In the genomic region with DNA sequence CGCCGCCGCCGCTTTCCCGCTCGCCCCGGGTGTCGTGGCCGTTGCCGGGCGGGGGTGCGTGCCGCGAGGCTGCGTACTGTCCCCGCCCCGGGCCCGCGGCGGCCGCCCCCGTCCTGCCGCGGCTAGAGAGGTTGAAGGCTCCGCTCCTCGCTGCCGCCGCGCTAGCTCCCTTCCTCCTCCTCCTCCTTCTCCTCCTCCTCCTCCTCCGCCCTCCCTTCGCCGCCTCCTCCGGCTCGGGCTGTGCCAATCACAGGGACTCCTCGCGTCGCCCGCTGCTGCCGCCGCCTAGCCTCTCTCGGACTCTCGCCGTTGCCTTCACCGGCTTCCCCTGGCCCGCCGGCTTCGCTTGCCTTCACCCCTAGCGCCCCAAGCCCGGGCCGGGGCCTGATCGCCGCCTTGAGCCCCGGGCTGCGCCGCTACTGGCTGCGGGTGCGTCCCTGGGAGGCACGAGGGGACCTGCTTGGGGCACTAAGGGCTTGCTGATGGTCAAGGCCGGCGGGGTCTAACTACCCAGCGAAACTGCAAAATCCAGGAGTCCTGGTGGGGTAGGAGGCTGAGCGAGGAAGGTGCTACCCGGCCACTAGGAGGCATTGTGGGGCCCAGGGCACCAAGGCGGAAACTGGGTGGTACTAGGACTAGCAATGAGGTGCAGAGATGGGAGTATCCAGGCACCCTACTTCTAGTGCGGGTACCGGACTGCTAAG, we compare ENCODE assay signal across 8 mouse cellular contexts. TPM values are rescaled to one million over a fixed set of nuclear protein-coding genes. Genes with fewer than 3 reads are reported as not detected.
DNase-seq lines count a peak whose midpoint lies in the region; ATAC-seq and TF ChIP-seq lines count a peak whose summit lies in the region.

A gene (minus strand): TSS at position 173 of the 704 bp plus-strand sequence.

- peak within 1 kb of the TSS; percentile 58; the same call in 1 of the 2 replicates for H3K27ac ChIP-seq in lung, embryonic 15.5 days
- peak within 1 kb of the TSS; percentile 75 for H3K27ac ChIP-seq in olfactory bulb, adult 2 months (ENCODE audit: insufficient read depth, low read depth, low read length)
- peak within 1 kb of the TSS; percentile 36 for H3K27ac ChIP-seq in thymus, adult 2 months (ENCODE audit: control insufficient read depth, insufficient read depth, low read length)

- ATAC-seq in frontal cortex, adult (ENCODE audit: low TSS enrichment): peak; percentile 81
- peak; percentile 54 to 71 for ATAC-seq in hematopoietic stem cell, adult 5-6 weeks (replicated peaks in 1 of 2; ENCODE audit: insufficient read depth in 1 of 2, low FRiP score in 2 of 2, low TSS enrichment in 1 of 2, low read depth in 1 of 2, poor library complexity in 2 of 2, severe bottlenecking in 2 of 2)
- ATAC-seq in lung, embryonic 15.5 days (ENCODE audit: borderline replicate concordance, extremely low read depth, low FRiP score, low TSS enrichment): peak; percentile 90

- peak within 1 kb of the TSS; percentile 93 for H3K4me2 ChIP-seq in lung, embryonic 15.5 days

- peak within 1 kb of the TSS; percentile 59 for H3K4me3 ChIP-seq in lung, embryonic 15.5 days
- peak within 1 kb of the TSS; percentile 86 for H3K4me3 ChIP-seq in olfactory bulb, adult 2 months (ENCODE audit: insufficient read depth, low read depth, low read length)
- H3K4me3 ChIP-seq in thymus, adult 2 months (ENCODE audit: control insufficient read depth, insufficient read depth, low read length): peak within 1 kb of the TSS; percentile 84

- 2% methylated on average over 31 of the region's 66 CpGs for WGBS in lung, embryonic 15.5 days
- WGBS in olfactory bulb, adult 2 months: 1% methylated on average over 65 of the region's 66 CpGs
- under 1% methylated on average over 63 of the region's 66 CpGs for WGBS in thymus, adult 2 months

- TF ChIP-seq CTCF in olfactory bulb, adult 2 months (IDR thresholded peaks at IDR 0.05; ENCODE audit: insufficient read depth, low read depth, low read length): peak; percentile 57; the same call in 1 of the 2 replicates
- peak; percentile 84 for TF ChIP-seq CTCF in thymus, adult 2 months (IDR thresholded peaks at IDR 0.05; ENCODE audit: borderline replicate concordance, control insufficient read depth, extremely low read depth, insufficient read depth, low read length, poor library complexity)

- H3K9me3 ChIP-seq in lung, embryonic 15.5 days: no peaks in the 10 kb centered on the region

- H3K9ac ChIP-seq in lung, embryonic 15.5 days: peak within 1 kb of the TSS; percentile 63

- TF ChIP-seq POLR2A in olfactory bulb, adult 2 months (IDR thresholded peaks at IDR 0.05; ENCODE audit: insufficient read depth, low read depth, low read length): 0 out of 2 replicates have a peak, but pooled peaks have one; percentile 29
- TF ChIP-seq POLR2A in thymus, adult 2 months (IDR thresholded peaks at IDR 0.05; ENCODE audit: control insufficient read depth, extremely low read depth, insufficient read depth, low read length, poor library complexity): no peak

- no peaks in the 10 kb centered on the region for H3K36me3 ChIP-seq in lung, embryonic 15.5 days
- H3K36me3 ChIP-seq in thymus, adult 2 months (ENCODE audit: control insufficient read depth, insufficient read depth, low read length): no peaks in the 10 kb centered on the region

- peak; percentile 48 for DNase-seq in ES-CJ7 (ENCODE audit: low read depth, low spot score)
- DNase-seq in cerebellum, adult 18-20 months: peak; percentile 87 to 94
- DNase-seq in layer of hippocampus, adult 9-10 months (ENCODE audit: low spot score): peak; percentile 31
- peak; percentile 82 for DNase-seq in thymus, adult 2 months

- peaks cover 12% of the 10 kb centered on the region for H3K4me1 ChIP-seq in lung, embryonic 15.5 days
- H3K4me1 ChIP-seq in olfactory bulb, adult 2 months (ENCODE audit: control insufficient read depth, insufficient read depth, low read length): peaks cover 4% of the 10 kb centered on the region; the same call in 1 of the 2 replicates
- H3K4me1 ChIP-seq in thymus, adult 2 months (replicated peaks; ENCODE audit: control insufficient read depth, insufficient read depth, low read length): peaks cover 25% of the 10 kb centered on the region

- H3K27me3 ChIP-seq in lung, embryonic 15.5 days: peaks cover 26% of the 10 kb centered on the region
- H3K27me3 ChIP-seq in thymus, adult 2 months (ENCODE audit: control insufficient read depth, insufficient read depth, low read length): no peaks in the 10 kb centered on the region

RNA-seq across cellular contexts. Expression of the gene that starts here (rescaled TPM):
- 40.3 and 44.9 TPM in 2 replicates for total RNA-seq in hematopoietic stem cell, adult 5-6 weeks (2017)
- polyA plus RNA-seq in lung, embryonic 15.5 days (2015; fragmentation: Nextera tagmentation; extraction: Ambion mirVana): 8.2 and 8.9 TPM in 2 replicates
- polyA plus RNA-seq in olfactory bulb, adult 2 months (2012; ENCODE audit: insufficient read depth, insufficient read length, low replicate concordance, missing spikeins): not detected in 2 replicates
- polyA plus RNA-seq in thymus, adult 2 months (2012; rRNA removed): 86.0 and 94.3 TPM in 2 replicates

Comparison
In these comparisons a context has a peak if more than half of its experiments do, and no peak if none do; other contexts are left out.
1. Peak in every context shown above with its lines: DNase-seq, ATAC-seq, H3K4me3 ChIP-seq and H3K27ac ChIP-seq.
2. DNase-seq: peak in every context shown above with its lines; median percentile 90 in cerebellum, adult 18-20 months; 82 in thymus, adult 2 months; 48 in ES-CJ7; 31 in layer of hippocampus, adult 9-10 months.